Mouse (Mus musculus) heart, adult 9 months (tissue): Measurements from ENCODE around the gene Mup21.
"Not testable (repeated sequence)": the region's sequence is repeated elsewhere in the genome, so short reads cannot be mapped to it uniquely, and the experiment has no call there.

Experiments
- DNase-seq, 2 experiments: peaks; one replicate each; pipeline ENCODE4 v3.0.0; 2022; ENCODE audit warnings: low spot score in 2 of 2

The Mup21 gene

DNA sequence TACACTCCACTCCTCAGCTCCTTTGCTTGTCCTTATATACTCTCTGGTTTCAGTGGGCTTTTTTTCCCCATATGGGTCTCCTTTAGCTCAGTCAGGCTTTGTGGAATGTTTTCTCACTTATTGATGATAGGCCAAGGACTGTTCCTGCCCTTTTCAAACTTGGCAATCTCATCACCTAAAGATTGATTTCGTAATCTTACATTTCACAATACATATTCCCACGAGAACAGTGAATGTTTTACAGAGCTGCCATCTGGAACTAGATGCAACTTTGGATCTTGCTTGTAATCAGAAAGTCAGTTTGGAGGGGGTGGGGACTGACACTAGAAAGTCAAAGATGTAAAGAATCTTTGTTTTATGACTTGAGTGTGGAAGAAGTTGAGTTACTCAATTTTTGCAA is at the start of gene Mup21:
Mup21 (minus strand) TSS at position 53 of the 400 bp plus-strand sequence.
- DNase-seq, result no peak

- DNase-seq, result no peak
Observed at GRCm38 (mm10) chr4:62199923-62200529, 49.4 kb upstream of the Mup21 start.

DNA sequence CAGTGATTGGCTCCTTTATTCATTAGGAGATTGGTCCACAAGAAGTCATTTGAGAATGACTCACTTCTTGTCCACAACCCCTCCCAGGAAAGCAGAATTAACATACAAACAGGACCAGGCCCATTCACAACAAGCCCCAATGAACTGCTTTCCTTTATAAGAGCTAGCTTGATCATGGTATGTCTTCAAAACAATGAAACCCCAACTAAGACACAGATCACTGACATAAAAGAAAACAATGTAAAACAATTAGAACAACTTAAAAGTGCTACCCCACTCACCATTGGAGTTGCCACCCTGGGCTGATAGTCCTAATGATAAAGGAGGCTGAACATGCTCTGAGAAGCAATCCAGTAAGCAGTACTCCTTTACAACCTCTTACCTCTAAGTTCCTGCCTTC is 38.1 kb upstream of the Mup21 start:
- no peak for DNase-seq

DNA sequence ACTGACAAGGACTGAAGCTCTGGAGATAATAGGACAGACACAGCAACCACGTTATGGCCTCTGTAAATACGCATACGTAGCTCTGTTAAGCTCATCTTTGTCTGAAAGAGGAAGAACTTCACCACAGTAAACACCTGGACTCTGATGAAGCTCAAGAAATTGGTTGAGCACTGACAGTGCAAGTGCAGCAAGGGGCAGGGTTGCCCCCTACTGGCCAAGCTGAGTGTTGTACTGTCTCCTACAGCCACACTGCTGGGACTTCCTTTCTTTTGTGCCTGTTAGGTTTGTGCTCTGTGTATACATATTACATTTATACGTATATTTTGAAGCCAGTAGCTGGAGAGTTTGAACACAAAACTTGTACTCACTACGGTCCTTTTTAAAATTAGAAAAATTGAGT is 26.6 kb upstream of the Mup21 start:
- DNase-seq, result no peak

- no peak for DNase-seq
Observed at GRCm38 (mm10) chr4:62174471-62174870, 23.8 kb upstream of the Mup21 start.

DNA sequence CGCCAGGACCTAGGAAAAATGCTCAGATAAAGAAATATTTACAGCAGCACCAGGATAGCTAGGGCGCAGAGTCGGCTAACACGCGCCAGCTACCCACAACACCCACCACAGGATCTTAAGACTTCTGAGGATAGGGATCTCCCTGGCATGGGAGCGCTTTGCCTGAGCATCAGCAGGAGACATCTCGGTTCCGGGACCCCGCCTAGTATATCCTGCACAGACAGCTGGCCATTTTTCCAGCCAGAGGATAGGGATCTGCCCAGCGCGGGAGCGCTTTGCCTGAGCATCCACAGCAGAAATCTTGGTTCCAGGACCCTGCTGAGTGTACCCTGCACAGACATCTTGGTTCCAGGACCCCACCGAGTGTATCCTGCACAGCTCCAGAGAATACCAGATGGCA is 17.0 kb upstream of the Mup21 start:
- DNase-seq, result not testable (repeated sequence)

- DNase-seq, result no peak
Observed at GRCm38 (mm10) chr4:62158401-62158800, 7.7 kb upstream of the Mup21 start.

DNA sequence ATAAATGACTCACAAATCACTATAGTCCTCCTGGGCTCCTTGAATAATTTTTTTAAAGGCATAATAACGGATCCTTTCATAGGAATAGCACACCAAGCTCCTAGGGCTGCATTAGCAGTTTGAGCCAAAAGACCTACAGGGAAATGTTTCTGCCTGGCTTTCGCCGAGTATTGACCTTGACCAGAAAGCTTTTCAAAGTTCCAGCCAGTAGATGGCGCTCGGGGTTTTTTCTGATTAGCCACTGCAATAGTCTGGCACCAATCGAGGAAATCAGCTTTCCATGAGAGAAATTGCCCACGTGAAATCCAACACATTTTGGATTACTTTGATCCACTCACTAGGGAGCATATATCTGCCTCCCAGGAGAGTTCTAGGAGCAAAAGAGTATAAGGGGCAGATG is 17.0 kb downstream of the Mup21 start:
- DNase-seq, result peak in 1 of 2 experiments; percentile 23

GRCm38 (mm10) chr4:62103366-62103765 is 47.3 kb downstream of the Mup21 start:
- DNase-seq, result not testable (repeated sequence)
